Comparison of ENCODE assay signal across 27 mouse cellular contexts in genomic region chr12:26930155-26930867, GRCm38 (mm10).
A peak's percentile ranks its signal among the peaks of the same experiment; 100 is the strongest.
DNase-seq lines count a peak whose midpoint lies in the region; ATAC-seq and TF ChIP-seq lines count a peak whose summit lies in the region.
"Had no signal": no experiment of that assay in that cellular context is flagged by ENCODE, and none has a peak within 500 bp of the region (broad histone marks: within the 10 kb centered on the region; RNA-seq: fewer than 3 reads in every experiment).

No protein-coding gene starts in this region.

- H3K4me1 ChIP-seq in forebrain, embryonic 12.5 days: 0 out of 2 replicates have a peak, but pooled peaks cover 13% of the 10 kb centered on the region
- H3K4me1 ChIP-seq in forebrain, embryonic 11.5 days (replicated peaks; ENCODE audit: control insufficient read depth, insufficient read depth, low read length): no peaks in the 10 kb centered on the region
- H3K4me1 ChIP-seq in midbrain, embryonic 16.5 days (ENCODE audit: control insufficient read depth, insufficient read depth, low read length): no peaks in the 10 kb centered on the region
- no peaks in the 10 kb centered on the region for H3K4me1 ChIP-seq in midbrain, embryonic 14.5 days (ENCODE audit: control insufficient read depth, insufficient read depth, low read length)
- 0 out of 2 replicates have a peak, but pooled peaks cover 3% of the 10 kb centered on the region for H3K4me1 ChIP-seq in forebrain, embryonic 16.5 days (replicated peaks; ENCODE audit: control insufficient read depth, insufficient read depth, low read length)
- H3K4me1 ChIP-seq in hindbrain, embryonic 13.5 days (replicated peaks): no peaks in the 10 kb centered on the region; the same call in 1 of the 2 replicates
- no peaks in the 10 kb centered on the region for H3K4me1 ChIP-seq in kidney, embryonic 15.5 days

- no peak overlapping the region for H3K9ac ChIP-seq in forebrain, embryonic 12.5 days
- H3K9ac ChIP-seq in forebrain, embryonic 11.5 days (ENCODE audit: low read length): no peak overlapping the region
- no peak overlapping the region for H3K9ac ChIP-seq in midbrain, embryonic 16.5 days (ENCODE audit: low read depth, low read length)
- no peak overlapping the region for H3K9ac ChIP-seq in midbrain, embryonic 14.5 days (replicated peaks; ENCODE audit: low read length)
- H3K9ac ChIP-seq in forebrain, embryonic 16.5 days (replicated peaks; ENCODE audit: low read depth, low read length): 0 out of 2 replicates have a peak overlapping the region, but pooled peaks have one; percentile 22
- no peak overlapping the region for H3K9ac ChIP-seq in hindbrain, embryonic 13.5 days
- H3K9ac ChIP-seq in kidney, embryonic 15.5 days: no peak overlapping the region
- H3K9ac ChIP-seq: embryonic facial prominence, embryonic 13.5 days; hindbrain, embryonic 14.5 days had no signal

- ATAC-seq in forebrain, embryonic 12.5 days (ENCODE audit: low FRiP score): peak; percentile 72
- ATAC-seq in forebrain, embryonic 11.5 days (replicated peaks; ENCODE audit: low FRiP score): no peak
- peak; percentile 42; the same call in 1 of the 2 replicates for ATAC-seq in midbrain, embryonic 16.5 days
- no peak for ATAC-seq in midbrain, embryonic 14.5 days (ENCODE audit: low FRiP score, low TSS enrichment)
- peak; percentile 90 for ATAC-seq in forebrain, embryonic 16.5 days
- ATAC-seq in hindbrain, embryonic 13.5 days (ENCODE audit: low FRiP score): no peak
- ATAC-seq in kidney, embryonic 15.5 days (replicated peaks; ENCODE audit: low FRiP score): no peak
- ATAC-seq: hindbrain, postnatal 0 days; inflammation-experienced regulatory T-cells, adult 6 months; intestine, embryonic 16.5 days had no signal

- DNase-seq in forebrain, embryonic 11.5 days (ENCODE audit: low spot score): no peak
- DNase-seq in midbrain, embryonic 14.5 days: no peak
- peak; percentile 89 for DNase-seq in brain, embryonic 14.5 days (ENCODE audit: low read depth)
- DNase-seq: adrenal gland, adult 2 months; adrenal gland, postnatal 14 days; B cell, adult 2 months; cerebellum, adult 11-12 months; cerebellum, adult 8-10 months; cerebellum, postnatal 36 days; gastrocnemius, adult 2 months; gastrocnemius, postnatal 14 days; heart, adult 11 months; kidney, adult 18-20 months had no signal

- H3K4me2 ChIP-seq in forebrain, embryonic 12.5 days: no peak overlapping the region
- H3K4me2 ChIP-seq in forebrain, embryonic 11.5 days (ENCODE audit: low read depth, low read length, severe bottlenecking): no peak overlapping the region
- H3K4me2 ChIP-seq in midbrain, embryonic 16.5 days (ENCODE audit: low read length): no peak overlapping the region
- no peak overlapping the region for H3K4me2 ChIP-seq in midbrain, embryonic 14.5 days (ENCODE audit: low read length)
- no peak overlapping the region for H3K4me2 ChIP-seq in forebrain, embryonic 16.5 days (ENCODE audit: low read length)
- no peak overlapping the region for H3K4me2 ChIP-seq in hindbrain, embryonic 13.5 days
- H3K4me2 ChIP-seq in kidney, embryonic 15.5 days: no peak overlapping the region
- H3K4me2 ChIP-seq: embryonic facial prominence, embryonic 13.5 days; heart, embryonic 11.5 days; hindbrain, embryonic 14.5 days had no signal

- no peak for TF ChIP-seq CTCF in brain, embryonic 14.5 days (IDR thresholded peaks at IDR 0.05; ENCODE audit: borderline replicate concordance, extremely low read depth, insufficient read depth, insufficient read length)

- 42% methylated on average over 7 of the region's 7 CpGs for WGBS in forebrain, embryonic 12.5 days
- WGBS in forebrain, embryonic 11.5 days: 50% methylated on average over 7 of the region's 7 CpGs
- 60% methylated on average over 7 of the region's 7 CpGs for WGBS in midbrain, embryonic 16.5 days
- 70% methylated on average over 7 of the region's 7 CpGs for WGBS in midbrain, embryonic 14.5 days
- 18% methylated on average over 7 of the region's 7 CpGs for WGBS in forebrain, embryonic 16.5 days
- 73% methylated on average over 7 of the region's 7 CpGs for WGBS in hindbrain, embryonic 13.5 days
- WGBS in kidney, embryonic 15.5 days: 72% methylated on average over 7 of the region's 7 CpGs

- H3K36me3 ChIP-seq in forebrain, embryonic 12.5 days (replicated peaks): no peaks in the 10 kb centered on the region
- no peaks in the 10 kb centered on the region for H3K36me3 ChIP-seq in forebrain, embryonic 11.5 days (ENCODE audit: control insufficient read depth, insufficient read depth, low read length)
- H3K36me3 ChIP-seq in midbrain, embryonic 16.5 days (ENCODE audit: control insufficient read depth, insufficient read depth, low read length): no peaks in the 10 kb centered on the region
- H3K36me3 ChIP-seq in midbrain, embryonic 14.5 days (ENCODE audit: control insufficient read depth, insufficient read depth, low read length): no peaks in the 10 kb centered on the region
- no peaks in the 10 kb centered on the region for H3K36me3 ChIP-seq in forebrain, embryonic 16.5 days (ENCODE audit: control insufficient read depth, insufficient read depth)
- no peaks in the 10 kb centered on the region for H3K36me3 ChIP-seq in hindbrain, embryonic 13.5 days
- no peaks in the 10 kb centered on the region for H3K36me3 ChIP-seq in kidney, embryonic 15.5 days
- H3K36me3 ChIP-seq: embryonic facial prominence, embryonic 13.5 days; G1E had no signal

- no peaks in the 10 kb centered on the region for H3K9me3 ChIP-seq in forebrain, embryonic 12.5 days
- H3K9me3 ChIP-seq in forebrain, embryonic 11.5 days (ENCODE audit: control insufficient read depth, low read length): no peaks in the 10 kb centered on the region
- H3K9me3 ChIP-seq in midbrain, embryonic 16.5 days (replicated peaks; ENCODE audit: control insufficient read depth, low read length, poor library complexity, severe bottlenecking): no peaks in the 10 kb centered on the region
- H3K9me3 ChIP-seq in midbrain, embryonic 14.5 days (ENCODE audit: control insufficient read depth, low read length): no peaks in the 10 kb centered on the region
- no peaks in the 10 kb centered on the region for H3K9me3 ChIP-seq in forebrain, embryonic 16.5 days (ENCODE audit: control insufficient read depth, low read length)
- H3K9me3 ChIP-seq in hindbrain, embryonic 13.5 days: no peaks in the 10 kb centered on the region
- H3K9me3 ChIP-seq in kidney, embryonic 15.5 days (replicated peaks): no peaks in the 10 kb centered on the region
- H3K9me3 ChIP-seq: embryonic facial prominence, embryonic 13.5 days had no signal

- H3K27me3 ChIP-seq in forebrain, embryonic 12.5 days: no peaks in the 10 kb centered on the region
- H3K27me3 ChIP-seq in forebrain, embryonic 11.5 days (ENCODE audit: control insufficient read depth, insufficient read depth, low read length): no peaks in the 10 kb centered on the region
- H3K27me3 ChIP-seq in midbrain, embryonic 16.5 days (ENCODE audit: control insufficient read depth, insufficient read depth, low read depth, low read length): no peaks in the 10 kb centered on the region
- H3K27me3 ChIP-seq in midbrain, embryonic 14.5 days (ENCODE audit: control insufficient read depth, insufficient read depth, low read length): no peaks in the 10 kb centered on the region
- H3K27me3 ChIP-seq in forebrain, embryonic 16.5 days (replicated peaks; ENCODE audit: control insufficient read depth, insufficient read depth, low read length): no peaks in the 10 kb centered on the region
- no peaks in the 10 kb centered on the region for H3K27me3 ChIP-seq in hindbrain, embryonic 13.5 days
- no peaks in the 10 kb centered on the region for H3K27me3 ChIP-seq in kidney, embryonic 15.5 days
- H3K27me3 ChIP-seq: CH12.LX; embryonic facial prominence, embryonic 13.5 days had no signal

- H3K27ac ChIP-seq in forebrain, embryonic 12.5 days: peak overlapping the region; percentile 70
- H3K27ac ChIP-seq in forebrain, embryonic 11.5 days (ENCODE audit: low read depth, low read length): no peak overlapping the region
- no peak overlapping the region for H3K27ac ChIP-seq in midbrain, embryonic 16.5 days (ENCODE audit: low read length)
- H3K27ac ChIP-seq in midbrain, embryonic 14.5 days (replicated peaks; ENCODE audit: low read depth, low read length): no peak overlapping the region
- peak overlapping the region; percentile 80 for H3K27ac ChIP-seq in forebrain, embryonic 16.5 days (ENCODE audit: low read length)
- no peak overlapping the region for H3K27ac ChIP-seq in hindbrain, embryonic 13.5 days
- no peak overlapping the region for H3K27ac ChIP-seq in kidney, embryonic 15.5 days
- H3K27ac ChIP-seq: embryonic facial prominence, embryonic 13.5 days; gastrocnemius, adult 2 months; hindbrain, embryonic 14.5 days; hindbrain, postnatal 0 days had no signal

- H3K4me3 ChIP-seq in forebrain, embryonic 12.5 days (replicated peaks): no peak overlapping the region
- no peak overlapping the region for H3K4me3 ChIP-seq in forebrain, embryonic 11.5 days (ENCODE audit: low read depth, low read length)
- H3K4me3 ChIP-seq in midbrain, embryonic 16.5 days (ENCODE audit: low read depth, low read length): no peak overlapping the region
- H3K4me3 ChIP-seq in midbrain, embryonic 14.5 days (replicated peaks; ENCODE audit: low read depth, low read length): no peak overlapping the region
- no peak overlapping the region for H3K4me3 ChIP-seq in forebrain, embryonic 16.5 days (replicated peaks; ENCODE audit: low read length)
- H3K4me3 ChIP-seq in hindbrain, embryonic 13.5 days: no peak overlapping the region
- no peak overlapping the region for H3K4me3 ChIP-seq in kidney, embryonic 15.5 days (replicated peaks)
- H3K4me3 ChIP-seq: embryonic facial prominence, embryonic 13.5 days; erythroblast, embryonic 14.5 days; gastrocnemius, adult 2 months had no signal

- TF ChIP-seq POLR2A in brain, embryonic 14.5 days (IDR thresholded peaks at IDR 0.05; ENCODE audit: borderline replicate concordance, extremely low read depth, insufficient read depth, insufficient read length, poor library complexity, severe bottlenecking): no peak

Comparison
In these comparisons a context has a peak if more than half of its experiments do, and no peak if none do; other contexts are left out.
1. ATAC-seq: peak in forebrain, embryonic 12.5 days (single experiment), midbrain, embryonic 16.5 days (single experiment) and forebrain, embryonic 16.5 days (single experiment); none in forebrain, embryonic 11.5 days (single experiment), midbrain, embryonic 14.5 days (single experiment), hindbrain, embryonic 13.5 days (single experiment) and kidney, embryonic 15.5 days (single experiment).
2. H3K27ac ChIP-seq: peak in forebrain, embryonic 12.5 days (single experiment) and forebrain, embryonic 16.5 days (single experiment); none in forebrain, embryonic 11.5 days (single experiment), midbrain, embryonic 16.5 days (single experiment), midbrain, embryonic 14.5 days (single experiment), hindbrain, embryonic 13.5 days (single experiment) and kidney, embryonic 15.5 days (single experiment).